Mouse (Mus musculus) adrenal gland (tissue): Measurements from ENCODE around the gene Trem3.

Source experiments
- intact Hi-C: fragments of 180-260 bp; cut with DNase I; formaldehyde crosslinking; loops from one replicate; pipeline ENCODE4 v1.15.1; 2025
- long read RNA-seq, 2 experiments: library from polyadenylated mRNA; unstranded; transcript quantifications; one replicate each; pipeline ENCODE4 v2.0.0; 2020; ENCODE audit warnings: borderline replicate concordance in 1 of 2; ENCODE audit not compliant: insufficient replicate concordance in 1 of 2

Gene Trem3
- long read RNA-seq, experiment 1: 0 reads
- long read RNA-seq, experiment 2: 0 reads

DNA sequence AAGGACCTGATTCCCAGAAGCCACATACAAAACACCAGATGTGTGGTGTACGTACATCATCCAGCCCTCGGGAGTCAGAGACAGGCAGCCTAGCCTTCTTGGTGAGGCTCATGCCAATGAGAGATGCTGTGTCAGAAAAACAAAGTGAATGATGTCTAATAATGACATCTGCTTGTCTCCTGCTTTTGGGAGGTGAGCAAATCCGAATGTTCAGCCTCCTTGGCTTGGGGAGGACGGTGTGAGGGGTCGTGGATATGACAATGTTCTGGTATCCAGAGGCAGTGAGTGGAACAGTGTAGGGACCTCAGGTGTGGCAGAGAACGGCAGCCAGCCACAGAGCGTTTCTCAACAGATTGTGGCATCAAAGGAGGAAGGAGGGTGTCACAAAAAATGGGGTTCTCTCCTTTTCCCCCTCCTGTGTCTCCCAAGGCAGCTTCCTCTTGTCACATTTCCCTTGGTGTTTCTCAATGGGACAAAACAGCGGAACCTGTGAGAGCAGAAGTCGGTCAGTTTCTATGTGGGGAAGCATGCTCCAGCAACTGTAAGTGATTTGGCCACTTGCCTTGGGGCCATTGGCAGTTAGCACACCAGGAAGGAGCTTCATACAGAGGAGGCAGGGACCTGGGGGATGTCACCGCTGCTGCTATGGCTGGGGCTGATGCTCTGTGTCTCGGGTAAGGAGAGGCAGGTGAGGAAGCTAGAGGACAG, at the start of gene Trem3:
Trem3 (plus strand) TSS at position 557 of the 708 bp plus-strand sequence.
- intact Hi-C loops: no loop called here

GRCm38 (mm10) chr17:48203086-48203485, 44.5 kb upstream of the Trem3 start:
- intact Hi-C loops: no loop called here

- intact Hi-C loops: no loop called here
These were observed 35.0 kb upstream of the Trem3 start for GRCm38 (mm10) chr17:48212596-48212995.

DNA sequence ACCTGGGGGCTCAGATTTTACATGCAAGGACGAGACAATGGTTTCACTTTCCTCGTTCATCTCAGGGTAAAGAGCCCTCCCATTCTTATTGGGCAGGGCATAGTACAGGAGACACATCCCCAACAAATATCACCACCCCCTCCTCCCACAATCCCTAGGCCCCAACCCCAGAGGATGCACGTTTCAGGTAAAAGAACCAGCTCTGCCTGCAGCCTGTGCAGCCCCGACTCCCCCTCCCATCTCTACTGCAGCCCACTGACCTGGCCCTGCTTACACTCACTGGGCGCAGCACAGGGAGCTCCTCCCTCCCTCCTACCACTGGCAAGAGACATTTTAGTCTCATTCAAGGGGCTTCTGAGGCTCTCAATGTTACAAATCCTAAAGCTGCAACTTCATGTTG, 34.1 kb upstream of the Trem3 start:
- intact Hi-C loops: no loop called here

GRCm38 (mm10) chr17:48215429-48215828, 32.1 kb upstream of the Trem3 start:
- intact Hi-C loops: no loop called here

DNA sequence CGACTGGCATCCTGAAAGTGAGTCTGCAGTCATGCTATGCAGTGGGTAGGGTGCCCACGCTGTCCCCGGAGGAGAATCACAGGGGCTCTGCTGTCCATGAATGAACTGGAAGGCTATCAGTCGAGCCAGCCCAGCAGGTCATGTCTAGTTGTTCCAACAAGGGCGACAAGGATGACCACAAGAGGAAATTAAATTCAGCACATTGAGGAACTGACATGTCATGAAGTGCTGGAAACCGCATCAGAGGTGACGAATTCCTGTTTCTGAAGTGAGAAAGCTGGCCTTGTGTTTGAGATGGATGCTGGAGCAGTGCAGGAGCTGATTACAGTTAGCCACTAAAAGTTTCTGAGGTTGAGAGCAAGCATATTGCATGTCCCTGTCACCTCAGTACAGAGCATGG, 16.9 kb upstream of the Trem3 start:
- intact Hi-C loops: no loop called here

- intact Hi-C loops: no loop called here
These were observed 15.1 kb upstream of the Trem3 start, which contains the start of gene Trem1 for GRCm38 (mm10) chr17:48232518-48232917. Gene Trem1, plus strand, starts transcription at chr17:48232768.

DNA sequence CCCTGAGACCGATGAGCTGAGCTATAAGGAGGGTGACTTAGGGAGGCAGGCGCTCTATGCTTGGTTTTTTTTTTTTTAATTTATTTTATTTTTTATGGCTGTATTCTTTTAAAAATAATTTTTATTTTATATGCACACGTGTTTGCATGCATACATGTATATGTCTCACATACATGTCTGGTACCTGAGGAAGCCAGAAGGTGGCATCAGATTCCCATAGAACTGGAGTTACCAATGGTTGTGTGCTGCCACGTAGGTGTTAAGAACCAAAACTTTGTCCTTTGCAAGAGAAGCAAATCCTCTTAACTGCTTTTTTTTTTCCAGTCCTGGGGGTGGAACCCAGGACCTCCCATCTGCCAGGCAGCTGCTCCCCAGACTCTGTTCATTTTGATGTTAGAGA, 13.8 kb upstream of the Trem3 start:
- intact Hi-C loops: no loop called here

GRCm38 (mm10) chr17:48234550-48234949, 13.0 kb upstream of the Trem3 start:
- intact Hi-C loops: no loop called here

- intact Hi-C loops: no loop called here
These were observed 11.7 kb upstream of the Trem3 start for GRCm38 (mm10) chr17:48235773-48236370.

- intact Hi-C loops: no loop called here
These were observed 10.0 kb upstream of the Trem3 start for GRCm38 (mm10) chr17:48237621-48238020.

DNA sequence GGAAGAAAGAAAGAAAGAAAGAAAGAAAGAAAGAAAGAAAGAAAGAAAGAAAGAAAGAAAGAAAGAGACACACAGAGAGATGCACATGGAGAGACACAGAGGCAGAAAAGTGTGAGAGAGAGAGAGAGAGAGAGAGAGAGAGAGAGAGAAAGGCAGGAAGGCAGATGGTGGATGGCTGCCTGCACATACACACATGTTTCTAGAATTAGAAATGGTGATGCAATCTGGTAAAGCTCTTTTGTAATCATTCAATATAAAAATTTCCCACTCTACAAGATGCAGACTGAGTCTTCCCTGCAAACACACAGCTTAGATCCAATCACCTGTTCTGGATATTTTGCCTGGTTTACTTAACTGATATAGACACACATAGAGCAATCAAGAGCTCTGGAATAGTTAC, 1.5 kb downstream of the Trem3 start:
- intact Hi-C loops: no loop called here

DNA sequence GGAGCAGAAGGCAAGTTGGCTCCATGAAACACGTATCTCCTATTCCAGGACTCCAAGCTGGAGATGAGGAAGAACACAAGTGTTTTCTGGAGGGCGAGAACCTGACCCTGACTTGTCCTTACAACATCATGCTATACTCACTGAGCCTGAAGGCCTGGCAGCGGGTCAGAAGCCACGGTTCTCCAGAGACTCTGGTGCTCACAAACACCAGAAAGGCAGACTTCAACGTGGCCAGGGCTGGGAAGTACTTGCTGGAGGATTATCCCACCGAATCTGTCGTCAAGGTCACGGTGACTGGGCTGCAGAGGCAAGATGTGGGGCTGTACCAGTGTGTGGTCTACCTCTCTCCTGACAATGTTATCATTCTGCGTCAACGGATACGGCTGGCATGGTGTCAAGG, 1.9 kb downstream of the Trem3 start:
- intact Hi-C loops: no loop called here

- intact Hi-C loops: no loop called here
These were observed 3.1 kb downstream of the Trem3 start for GRCm38 (mm10) chr17:48250631-48251030.

- intact Hi-C loops: no loop called here
These were observed 9.0 kb downstream of the Trem3 start for GRCm38 (mm10) chr17:48256575-48256974.

GRCm38 (mm10) chr17:48261868-48262267, 14.3 kb downstream of the Trem3 start:
- intact Hi-C loops: no loop called here

- intact Hi-C loops: no loop called here
These were observed 16.3 kb downstream of the Trem3 start, which contains the start of gene Treml4 for GRCm38 (mm10) chr17:48263741-48264362. Gene Treml4, plus strand, starts transcription at chr17:48264295.

DNA sequence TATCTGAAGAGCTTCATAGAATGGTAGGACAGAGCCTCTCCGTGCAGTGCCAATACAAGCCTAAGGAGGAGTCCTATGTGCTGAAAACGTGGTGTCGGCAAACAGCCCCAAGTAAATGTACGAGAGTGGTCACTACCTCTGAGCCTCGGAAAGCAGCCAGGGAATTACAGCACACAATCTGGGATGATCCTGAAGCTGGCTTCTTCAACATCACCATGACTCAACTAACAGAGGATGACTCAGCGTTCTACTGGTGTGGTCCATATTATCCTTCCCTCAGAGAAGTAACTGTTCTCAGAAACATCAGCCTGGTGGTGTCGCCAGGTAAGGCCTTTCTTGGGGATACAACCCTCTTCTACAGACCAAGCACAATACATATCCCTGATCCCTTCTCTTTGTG, 17.1 kb downstream of the Trem3 start:
- intact Hi-C loops: no loop called here

DNA sequence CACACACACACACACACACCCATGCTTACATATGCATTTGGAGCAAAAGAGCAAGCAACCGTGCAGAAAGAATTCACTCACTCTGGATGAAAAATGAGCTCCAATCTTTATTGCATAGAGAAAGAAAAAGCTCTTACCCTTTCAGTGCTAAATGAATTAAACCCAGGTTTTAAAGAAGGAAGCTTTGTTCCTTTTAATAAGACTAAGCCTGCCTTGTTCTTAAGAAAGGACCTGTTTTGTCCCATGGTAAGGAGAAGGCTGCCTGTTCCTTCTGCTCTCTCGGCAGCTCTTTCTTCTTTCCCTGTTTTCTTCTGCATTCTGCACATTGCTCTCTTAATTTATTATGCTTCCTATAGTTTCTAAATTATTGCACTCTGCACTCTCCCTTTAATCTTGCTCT, 18.6 kb downstream of the Trem3 start:
- intact Hi-C loops: no loop called here

DNA sequence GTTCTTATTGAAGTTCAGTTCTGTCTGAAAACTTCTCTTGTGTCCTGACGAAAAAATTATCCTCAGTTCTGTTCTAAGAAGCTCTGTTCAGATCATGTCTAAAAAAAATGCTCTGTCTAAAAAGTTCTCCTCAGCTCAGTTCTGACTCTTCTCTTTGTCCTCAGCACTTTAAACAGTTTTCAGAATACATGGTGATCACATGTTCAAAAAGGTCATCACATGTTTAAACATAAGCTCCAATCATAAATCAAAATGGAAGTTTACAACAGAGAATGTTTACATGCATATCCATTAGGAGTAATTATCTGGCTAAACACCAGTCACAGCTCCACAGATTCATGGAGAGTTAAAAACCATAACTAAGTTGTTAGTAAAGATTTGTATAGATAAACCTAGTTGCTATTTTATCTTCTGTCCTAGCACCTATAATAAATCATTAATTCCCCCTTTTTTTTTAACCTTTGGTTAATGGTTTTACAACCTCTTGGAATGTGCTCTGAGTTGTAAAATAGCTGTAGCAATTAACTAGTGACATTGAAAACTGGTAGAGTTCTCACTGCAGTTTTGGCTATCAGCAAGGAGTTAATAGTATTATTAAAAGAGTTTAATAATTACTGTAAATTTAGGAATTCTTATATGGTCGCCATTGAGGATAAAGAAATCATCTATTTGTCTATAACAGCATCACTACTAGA, 19.2 kb downstream of the Trem3 start:
- intact Hi-C loops: no loop called here

DNA sequence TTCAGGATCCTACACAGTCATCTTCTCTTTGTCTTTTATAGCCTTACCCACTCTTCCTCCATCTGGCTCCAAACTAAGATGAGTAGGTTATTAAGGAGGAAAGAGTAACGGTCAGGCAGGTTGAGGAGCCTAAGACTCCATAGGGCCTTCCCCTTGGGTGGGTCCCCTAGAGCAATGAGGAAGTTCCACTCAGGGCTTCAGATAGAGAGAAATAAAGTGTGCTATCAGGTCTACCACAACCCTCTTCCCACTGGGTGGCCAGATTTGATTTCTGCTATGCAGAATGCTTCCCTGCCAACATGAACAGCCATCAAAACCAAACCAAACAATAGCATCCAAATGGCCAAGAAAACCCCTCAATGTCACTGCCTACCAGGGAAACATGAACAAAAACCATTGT, 20.0 kb downstream of the Trem3 start:
- intact Hi-C loops: no loop called here

DNA sequence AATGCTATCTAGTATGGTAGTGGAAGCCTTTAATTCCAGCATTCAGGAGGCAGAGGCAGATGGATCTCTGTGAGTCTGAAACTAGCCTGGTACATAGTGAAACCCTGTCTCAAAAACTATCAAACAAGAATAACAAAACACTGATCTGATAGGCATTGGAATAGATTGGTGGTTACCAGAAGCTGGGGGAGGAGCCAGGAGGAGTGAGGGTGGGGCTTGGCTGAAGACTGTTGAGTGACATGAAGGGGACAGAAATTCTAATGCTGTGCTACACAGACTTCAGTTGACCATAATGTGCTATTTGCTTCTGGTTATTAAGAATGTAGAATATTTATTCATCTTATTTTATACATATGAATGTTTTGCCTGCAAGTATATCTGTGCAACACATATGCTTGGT, 20.7 kb downstream of the Trem3 start:
- intact Hi-C loops: no loop called here
